Mouse (Mus musculus): ENCODE results near the gene Ctsw. TPM values are rescaled to one million over a fixed set of nuclear protein-coding genes. Genes with fewer than 3 reads are reported as not detected.
A peak's percentile ranks its signal among the peaks of the same experiment; 100 is the strongest.

The Ctsw gene
- polyA plus RNA-seq, 1 experiment from 2014 or later = 2.2 TPM

- Histone ChIP-seq H3K4me3 (ENCODE audit: low read length) (peak within 1 kb of the TSS; percentile 92), H3K4me1 (replicated peaks; ENCODE audit: control insufficient read depth, insufficient read depth, low read length) (peaks cover 31% of the 10 kb centered on the region), H3K36me3 (ENCODE audit: control insufficient read depth, insufficient read depth, low read length) (peaks cover 4% of the 10 kb centered on the region; the same call in 1 of the 2 replicates), H3K27me3 (ENCODE audit: control insufficient read depth, insufficient read depth, low read depth, low read length) (0 out of 2 replicates have a peak, but pooled peaks cover 3% of the 10 kb centered on the region), H3K4me2 (ENCODE audit: low read depth, low read length) (peak within 1 kb of the TSS; percentile 97), H3K9me3 (ENCODE audit: control insufficient read depth, low read length) (no peaks in the 10 kb centered on the region), H3K27ac (ENCODE audit: low read length) (peak within 1 kb of the TSS; percentile 95), H3K9ac (ENCODE audit: low read length) (peak within 1 kb of the TSS; percentile 92)
- 10% methylated on average over 14 of the region's 14 CpGs for WGBS
- peak; percentile 10; the same call in 1 of the 2 replicates for ATAC-seq (ENCODE audit: low read depth)
These were observed 10.4 kb downstream of the Ctsw start, which contains the start of gene Ccdc85b for GRCm38 (mm10) chr19:5457746-5458442. TSS of gene Ccdc85b (minus strand) at chr19:5457894.

GRCm38 (mm10) chr19:5456922-5457745 lies 11.2 kb downstream of the Ctsw start:
- Histone ChIP-seq H3K9ac (ENCODE audit: low read length) (peak overlapping the region; percentile 92), H3K9me3 (ENCODE audit: control insufficient read depth, low read length) (no peaks in the 10 kb centered on the region), H3K36me3 (ENCODE audit: control insufficient read depth, insufficient read depth, low read length) (peaks cover 4% of the 10 kb centered on the region; the same call in 1 of the 2 replicates), H3K27ac (ENCODE audit: low read length) (peak overlapping the region; percentile 95), H3K4me3 (ENCODE audit: low read length) (peak overlapping the region; percentile 92), H3K27me3 (ENCODE audit: control insufficient read depth, insufficient read depth, low read depth, low read length) (0 out of 2 replicates have a peak, but pooled peaks cover 3% of the 10 kb centered on the region), H3K4me2 (ENCODE audit: low read depth, low read length) (peak overlapping the region; percentile 97), H3K4me1 (replicated peaks; ENCODE audit: control insufficient read depth, insufficient read depth, low read length) (peaks cover 31% of the 10 kb centered on the region)
- WGBS = under 1% methylated on average over 70 of the region's 70 CpGs
- peak; percentile 93 for ATAC-seq (ENCODE audit: low read depth)

GRCm38 (mm10) chr19:5456241-5456921 lies 11.9 kb downstream of the Ctsw start:
- ATAC-seq (ENCODE audit: low read depth) = peak; percentile 6; the same call in 1 of the 2 replicates
- Histone ChIP-seq H3K9ac (ENCODE audit: low read length) (peak overlapping the region; percentile 92), H3K27me3 (ENCODE audit: control insufficient read depth, insufficient read depth, low read depth, low read length) (0 out of 2 replicates have a peak, but pooled peaks cover 3% of the 10 kb centered on the region), H3K9me3 (ENCODE audit: control insufficient read depth, low read length) (no peaks in the 10 kb centered on the region), H3K36me3 (ENCODE audit: control insufficient read depth, insufficient read depth, low read length) (peaks cover 4% of the 10 kb centered on the region; the same call in 1 of the 2 replicates), H3K4me1 (replicated peaks; ENCODE audit: control insufficient read depth, insufficient read depth, low read length) (peaks cover 29% of the 10 kb centered on the region), H3K27ac (ENCODE audit: low read length) (peak overlapping the region; percentile 95), H3K4me3 (ENCODE audit: low read length) (peak overlapping the region; percentile 92), H3K4me2 (ENCODE audit: low read depth, low read length) (peak overlapping the region; percentile 97)
- WGBS = 2% methylated on average over 26 of the region's 26 CpGs

DNA sequence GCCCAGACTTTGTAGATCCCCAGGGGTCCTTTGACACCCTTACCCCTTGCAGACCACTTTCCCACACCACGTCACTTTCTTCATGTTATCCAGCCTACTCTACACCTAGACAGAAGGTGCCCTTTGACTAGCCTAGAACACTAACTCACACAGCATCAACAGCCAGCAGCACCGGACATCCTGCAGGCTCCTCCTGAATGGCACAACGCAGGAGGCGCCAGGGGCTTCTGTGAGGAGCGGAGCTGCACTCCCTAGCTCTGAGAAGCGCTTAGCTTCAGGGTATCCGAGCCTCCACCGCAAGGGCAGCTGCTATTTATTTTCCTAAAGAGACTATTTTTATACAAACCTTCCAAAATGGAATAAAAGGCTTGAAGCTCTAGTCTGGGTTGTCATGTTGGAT lies 12.7 kb downstream of the Ctsw start:
- H3K4me2 ChIP-seq (ENCODE audit: low read depth, low read length) = peak overlapping the region; percentile 97
- 55% methylated on average over 8 of the region's 8 CpGs for WGBS
- H3K36me3 ChIP-seq (ENCODE audit: control insufficient read depth, insufficient read depth, low read length) = peaks cover 4% of the 10 kb centered on the region; the same call in 1 of the 2 replicates
- H3K4me3 ChIP-seq (ENCODE audit: low read length) = peak overlapping the region; percentile 92
- peak overlapping the region; percentile 92 for H3K9ac ChIP-seq (ENCODE audit: low read length)
- peaks cover 3% of the 10 kb centered on the region; the same call in 1 of the 2 replicates for H3K27me3 ChIP-seq (ENCODE audit: control insufficient read depth, insufficient read depth, low read depth, low read length)
- peak overlapping the region; percentile 56 for H3K27ac ChIP-seq (ENCODE audit: low read length)
- ATAC-seq (ENCODE audit: low read depth) = no peak
- H3K9me3 ChIP-seq (ENCODE audit: control insufficient read depth, low read length) = no peaks in the 10 kb centered on the region
- H3K4me1 ChIP-seq (replicated peaks; ENCODE audit: control insufficient read depth, insufficient read depth, low read length) = peaks cover 24% of the 10 kb centered on the region

DNA sequence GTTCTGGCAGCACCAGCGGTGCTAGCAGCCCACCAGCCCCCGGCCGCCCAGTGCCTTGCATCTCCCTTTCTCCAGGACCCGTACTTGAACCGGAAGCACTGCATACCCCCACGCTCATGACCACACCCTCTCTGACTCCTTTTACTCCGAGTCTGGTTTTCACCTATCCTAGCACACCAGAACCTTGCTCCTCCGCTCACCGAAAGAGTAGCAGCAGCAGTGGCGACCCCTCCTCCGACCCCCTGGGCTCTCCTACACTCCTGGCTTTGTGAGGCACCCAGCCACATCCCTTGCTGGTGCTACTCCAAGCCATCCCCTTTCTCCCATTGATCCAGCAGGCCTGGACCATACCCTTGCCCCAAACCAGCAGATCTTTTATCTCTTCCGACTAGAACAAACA lies 13.3 kb downstream of the Ctsw start:
- no peak for ATAC-seq (ENCODE audit: low read depth)
- no peak overlapping the region for H3K27ac ChIP-seq (ENCODE audit: low read length)

DNA sequence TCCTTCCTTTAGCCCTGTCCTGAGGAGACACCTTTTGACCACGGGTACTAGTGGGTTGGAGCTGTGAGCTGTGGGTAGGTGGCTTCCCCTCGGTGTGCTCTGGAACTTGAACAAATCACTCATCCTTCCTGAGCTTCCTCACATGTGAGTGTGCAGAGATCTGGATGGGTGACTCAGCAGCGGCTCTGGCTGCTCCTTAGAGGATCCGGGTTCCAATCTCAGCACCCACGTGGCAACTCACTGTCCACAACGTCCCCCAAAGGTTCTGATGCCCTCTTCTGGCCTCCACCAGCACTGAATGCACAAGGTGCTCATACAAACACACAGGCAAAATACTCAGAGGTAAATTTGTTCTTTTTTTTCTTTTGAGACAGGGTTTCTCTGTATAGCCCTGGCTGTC lies 16.5 kb downstream of the Ctsw start:
- H3K9ac ChIP-seq (ENCODE audit: low read length) = no peak overlapping the region
- no peak for ATAC-seq (ENCODE audit: low read depth)
- H3K27ac ChIP-seq (ENCODE audit: low read length) = no peak overlapping the region
- H3K4me1 ChIP-seq (replicated peaks; ENCODE audit: control insufficient read depth, insufficient read depth, low read length) = peaks cover 31% of the 10 kb centered on the region
- H3K4me2 ChIP-seq (ENCODE audit: low read depth, low read length) = no peak overlapping the region
- H3K36me3 ChIP-seq (ENCODE audit: control insufficient read depth, insufficient read depth, low read length) = peaks cover 4% of the 10 kb centered on the region; the same call in 1 of the 2 replicates
- 68% methylated on average over 6 of the region's 6 CpGs for WGBS
- no peak overlapping the region for H3K4me3 ChIP-seq (ENCODE audit: low read length)
- no peaks in the 10 kb centered on the region for H3K9me3 ChIP-seq (ENCODE audit: control insufficient read depth, low read length)
- H3K27me3 ChIP-seq (ENCODE audit: control insufficient read depth, insufficient read depth, low read depth, low read length) = peaks cover 33% of the 10 kb centered on the region

More for the DNA sequence above, 13.3 kb downstream of the Ctsw start:
- peaks cover 4% of the 10 kb centered on the region; the same call in 1 of the 2 replicates for H3K36me3 ChIP-seq (ENCODE audit: control insufficient read depth, insufficient read depth, low read length)
- H3K4me1 ChIP-seq (replicated peaks; ENCODE audit: control insufficient read depth, insufficient read depth, low read length) = peaks cover 21% of the 10 kb centered on the region
- peaks cover 7% of the 10 kb centered on the region for H3K27me3 ChIP-seq (ENCODE audit: control insufficient read depth, insufficient read depth, low read depth, low read length)
- peak overlapping the region; percentile 92 for H3K9ac ChIP-seq (ENCODE audit: low read length)
- peak overlapping the region; percentile 97 for H3K4me2 ChIP-seq (ENCODE audit: low read depth, low read length)
- no peaks in the 10 kb centered on the region for H3K9me3 ChIP-seq (ENCODE audit: control insufficient read depth, low read length)
- 85% methylated on average over 12 of the region's 12 CpGs for WGBS
- peak overlapping the region; percentile 92 for H3K4me3 ChIP-seq (ENCODE audit: low read length)

- 78% methylated on average over 3 of the region's 3 CpGs for WGBS
- peaks cover 36% of the 10 kb centered on the region for H3K27me3 ChIP-seq (ENCODE audit: control insufficient read depth, insufficient read depth, low read depth, low read length)
- no peak overlapping the region for H3K27ac ChIP-seq (ENCODE audit: low read length)
- peaks cover 19% of the 10 kb centered on the region for H3K4me1 ChIP-seq (replicated peaks; ENCODE audit: control insufficient read depth, insufficient read depth, low read length)
- no peak for ATAC-seq (ENCODE audit: low read depth)
- H3K9ac ChIP-seq (ENCODE audit: low read length) = no peak overlapping the region
- no peak overlapping the region for H3K4me2 ChIP-seq (ENCODE audit: low read depth, low read length)
- peaks cover 4% of the 10 kb centered on the region; the same call in 1 of the 2 replicates for H3K36me3 ChIP-seq (ENCODE audit: control insufficient read depth, insufficient read depth, low read length)
- no peak overlapping the region for H3K4me3 ChIP-seq (ENCODE audit: low read length)
- H3K9me3 ChIP-seq (ENCODE audit: control insufficient read depth, low read length) = no peaks in the 10 kb centered on the region
These were observed 18.6 kb downstream of the Ctsw start for GRCm38 (mm10) chr19:5449673-5450072.

- Histone ChIP-seq H3K36me3 (ENCODE audit: control insufficient read depth, insufficient read depth, low read length) (no peaks in the 10 kb centered on the region), H3K27me3 (ENCODE audit: control insufficient read depth, insufficient read depth, low read depth, low read length) (peaks cover 36% of the 10 kb centered on the region), H3K9ac (ENCODE audit: low read length) (peak overlapping the region; percentile 55; the same call in 1 of the 2 replicates), H3K27ac (ENCODE audit: low read length) (no peak overlapping the region), H3K4me1 (replicated peaks; ENCODE audit: control insufficient read depth, insufficient read depth, low read length) (peaks cover 19% of the 10 kb centered on the region), H3K9me3 (ENCODE audit: control insufficient read depth, low read length) (no peaks in the 10 kb centered on the region), H3K4me2 (ENCODE audit: low read depth, low read length) (peak overlapping the region; percentile 97), H3K4me3 (ENCODE audit: low read length) (peak overlapping the region; percentile 64)
- 0 out of 2 replicates have a peak, but pooled peaks have one; percentile 8 for ATAC-seq (ENCODE audit: low read depth)
- WGBS = 3% methylated on average over 36 of the region's 36 CpGs
These were observed 19.8 kb downstream of the Ctsw start for GRCm38 (mm10) chr19:5448354-5449150.
